Mouse (Mus musculus) gastrocnemius, postnatal 14 days (tissue): Measurements from ENCODE around the gene Gm15737. TPM values are rescaled to one million over a fixed set of nuclear protein-coding genes. Genes with fewer than 3 reads are reported as not detected.

Source experiments
- DNase-seq: peaks from one replicate; pipeline ENCODE4 v3.0.0; 2021; ENCODE audit warnings: mixed read lengths
- intact Hi-C: fragments of 180-260 bp; cut with DNase I; formaldehyde crosslinking; loops from one replicate; pipeline ENCODE4 v1.15.1; 2025; ENCODE audit warnings: low total_unique reads
- long read RNA-seq, 2 experiments: library from polyadenylated mRNA; stranded (forward); transcript quantifications; one replicate each; pipeline ENCODE4 v2.0.0; 2021
- total RNA-seq, 2 experiments: library from RNA; stranded (reverse); gene quantifications; 2 replicates each; pipeline ENCODE4 v1.2.3; 2021

Gene Gm15737
- total RNA-seq = under 1 TPM; 0.64 to 0.80 TPM
- long read RNA-seq, experiment 1, full-length matches to known transcripts = 1 of 1 reads
- long read RNA-seq, experiment 1, partial matches to known transcripts = 0 of 1 reads
- long read RNA-seq, experiment 1, other reads (novel, unspliced or antisense) = 0 of 1 reads
- long read RNA-seq, experiment 2, full-length matches to known transcripts = 1 of 1 reads
- long read RNA-seq, experiment 2, partial matches to known transcripts = 0 of 1 reads
- long read RNA-seq, experiment 2, other reads (novel, unspliced or antisense) = 0 of 1 reads

DNA sequence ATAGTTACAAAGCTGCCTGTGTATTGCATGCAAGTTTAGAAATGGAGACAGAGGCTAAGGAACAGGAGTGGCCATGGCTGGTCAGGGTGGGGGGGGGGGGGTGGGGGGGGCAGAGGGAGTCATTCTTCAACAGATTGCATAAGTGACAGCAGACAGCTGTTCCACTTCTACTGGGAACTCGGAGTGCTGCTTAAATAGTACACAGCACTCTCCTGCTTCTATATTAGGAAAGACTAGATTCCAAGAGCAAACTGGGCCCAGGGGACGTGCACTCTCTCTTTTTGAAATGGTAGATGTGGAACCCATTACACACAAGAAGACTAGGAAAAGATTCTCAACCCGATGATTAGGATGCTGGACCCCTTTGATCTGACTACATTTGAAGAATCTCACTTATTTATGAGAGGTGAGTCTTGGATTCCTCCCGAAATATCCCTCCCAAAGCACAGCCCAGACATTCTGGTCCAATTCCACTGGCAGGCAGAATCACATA is at the start of gene Gm15737:
TSS of gene Gm15737 (plus strand) at position 269 of the 493 bp plus-strand sequence.
- peak; percentile 54 for DNase-seq
- intact Hi-C loops = no loop called here

DNA sequence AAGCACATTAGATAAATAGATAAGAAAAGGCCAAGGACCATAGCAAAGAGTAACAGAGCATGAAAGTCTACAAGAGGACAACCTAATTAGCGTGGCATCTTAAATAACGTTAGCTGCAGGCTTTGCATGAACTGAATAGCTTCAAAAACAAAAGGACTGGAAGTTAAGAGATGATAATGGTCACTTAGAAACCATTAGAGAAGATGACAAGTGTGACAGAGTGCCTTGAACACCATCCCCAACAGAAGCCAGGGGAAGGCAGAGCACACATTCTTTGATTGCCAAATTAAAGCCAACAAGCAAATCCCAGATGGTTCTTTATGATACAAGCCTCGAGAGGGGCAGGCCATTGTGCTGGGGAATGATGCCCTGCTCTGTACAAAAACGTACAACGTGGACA is 47.6 kb upstream of the Gm15737 start:
- intact Hi-C loops = no loop called here
- no peak for DNase-seq

DNA sequence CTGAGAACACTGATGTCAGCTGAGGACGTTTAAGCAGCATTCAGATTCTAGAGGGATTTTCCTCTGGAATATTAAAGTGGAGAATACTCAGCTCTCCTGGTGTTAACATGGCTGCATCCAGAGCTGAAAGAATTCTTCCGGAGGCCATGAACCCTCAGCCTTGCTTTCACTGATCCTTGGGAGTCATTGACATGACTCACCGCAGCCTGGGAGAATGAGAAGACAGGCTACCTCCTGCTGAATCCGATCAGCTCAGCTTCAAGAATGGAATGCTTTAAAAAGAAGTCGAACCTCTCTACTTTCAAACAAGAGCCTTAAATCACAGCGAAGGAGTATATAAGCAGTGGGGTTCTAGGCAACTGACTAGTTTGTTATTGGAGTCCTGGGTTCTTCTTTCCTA is 47.2 kb upstream of the Gm15737 start:
- intact Hi-C loops = no loop called here
- no peak for DNase-seq

- DNase-seq = no peak
- intact Hi-C loops = no loop called here
These were observed 45.2 kb upstream of the Gm15737 start for GRCm38 (mm10) chr6:92823991-92824390.

- no peak for DNase-seq
- intact Hi-C loops = no loop called here
These were observed 42.6 kb upstream of the Gm15737 start for GRCm38 (mm10) chr6:92826561-92826960.

DNA sequence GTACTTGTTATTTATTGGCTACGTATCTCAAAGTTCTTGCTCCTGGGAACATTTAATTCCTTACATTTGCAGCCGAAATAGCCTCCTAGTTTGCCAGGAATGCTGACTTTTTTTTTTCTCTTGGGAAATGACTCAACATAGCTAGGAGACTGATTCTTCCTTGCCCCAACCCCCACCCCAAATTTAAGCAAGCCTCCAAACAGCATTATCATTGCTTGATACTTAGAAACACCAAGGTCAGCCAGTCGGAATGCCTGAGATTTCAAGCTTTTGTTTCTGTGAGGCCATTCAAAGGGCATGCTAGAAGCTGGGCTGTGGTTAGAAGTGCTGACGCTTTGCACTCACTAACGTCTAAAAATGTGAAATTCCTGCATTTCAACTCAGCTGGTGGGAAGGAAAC is 41.8 kb upstream of the Gm15737 start:
- no peak for DNase-seq
- intact Hi-C loops = no loop called here

- no peak for DNase-seq
- intact Hi-C loops = no loop called here
These were observed 40.0 kb upstream of the Gm15737 start for GRCm38 (mm10) chr6:92829148-92829547.

DNA sequence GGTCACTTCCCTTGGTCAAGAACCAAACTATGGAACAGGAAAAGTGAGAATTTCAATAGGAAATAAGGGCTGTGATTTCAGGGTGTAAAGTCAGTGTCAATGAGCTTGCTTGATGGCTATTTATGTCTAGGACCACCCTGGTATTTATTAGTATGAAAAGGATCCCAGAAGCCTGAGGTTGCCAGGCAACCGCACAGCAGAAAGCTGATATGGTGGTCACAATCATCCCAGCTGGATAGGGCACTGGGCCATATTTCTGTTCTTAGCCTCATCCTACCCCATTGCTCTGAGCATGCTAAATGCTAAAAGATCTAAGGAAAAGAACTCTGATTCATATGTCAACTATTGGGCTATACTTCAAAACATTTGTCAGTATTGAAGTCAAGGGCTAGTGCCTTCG is 38.1 kb upstream of the Gm15737 start:
- intact Hi-C loops = no loop called here
- DNase-seq = no peak

DNA sequence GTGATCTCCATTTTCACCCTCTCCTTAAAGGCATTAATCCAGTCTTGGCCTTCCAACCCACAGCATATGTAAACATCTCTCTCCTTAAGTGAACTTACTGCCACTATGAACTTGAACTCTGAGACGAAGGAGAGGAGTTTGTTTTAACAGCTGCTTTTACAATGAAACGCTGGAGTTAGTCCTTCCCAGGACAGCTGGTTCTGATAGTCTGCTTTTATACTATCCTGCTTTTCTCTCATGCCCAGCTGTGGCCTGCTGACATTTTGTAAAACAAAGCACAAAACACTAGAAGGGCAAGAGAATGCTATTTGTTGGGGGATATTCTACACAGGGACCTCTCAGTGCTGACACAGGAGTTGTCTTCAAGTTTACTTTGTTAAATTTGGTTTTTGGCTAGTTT is 27.2 kb upstream of the Gm15737 start:
- no peak for DNase-seq
- intact Hi-C loops = no loop called here

- DNase-seq = no peak
- intact Hi-C loops = no loop called here
These were observed 25.7 kb upstream of the Gm15737 start for GRCm38 (mm10) chr6:92843474-92843873.

- DNase-seq = no peak
- intact Hi-C loops = no loop called here
These were observed 23.3 kb upstream of the Gm15737 start for GRCm38 (mm10) chr6:92845898-92846297.

- no peak for DNase-seq
- intact Hi-C loops = no loop called here
These were observed 22.5 kb upstream of the Gm15737 start for GRCm38 (mm10) chr6:92846614-92847013.

DNA sequence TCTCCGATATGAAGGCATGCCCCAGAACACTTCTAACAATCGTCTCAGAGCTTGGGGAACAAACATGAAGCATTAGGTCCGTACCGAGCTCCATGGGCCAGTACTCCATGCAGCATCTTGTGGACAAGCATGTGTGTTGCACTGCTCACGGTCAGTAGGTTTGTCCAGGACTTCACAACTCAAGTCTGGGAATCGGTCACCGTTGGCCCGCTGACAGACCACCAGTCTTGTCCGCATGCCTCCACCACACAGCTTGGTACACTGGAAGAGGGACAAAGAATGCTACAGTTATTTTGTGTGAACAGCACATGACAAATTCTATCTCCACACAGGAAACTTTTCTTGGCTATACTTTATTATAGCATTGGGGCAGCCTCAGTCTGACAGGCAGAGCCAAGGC is 19.9 kb upstream of the Gm15737 start:
- no peak for DNase-seq
- intact Hi-C loops = no loop called here

GRCm38 (mm10) chr6:92850250-92850649 is 18.9 kb upstream of the Gm15737 start:
- intact Hi-C loops = no loop called here
- DNase-seq = peak; percentile 74

- DNase-seq = no peak
- intact Hi-C loops = no loop called here
These were observed 14.3 kb upstream of the Gm15737 start for GRCm38 (mm10) chr6:92854873-92855272.

DNA sequence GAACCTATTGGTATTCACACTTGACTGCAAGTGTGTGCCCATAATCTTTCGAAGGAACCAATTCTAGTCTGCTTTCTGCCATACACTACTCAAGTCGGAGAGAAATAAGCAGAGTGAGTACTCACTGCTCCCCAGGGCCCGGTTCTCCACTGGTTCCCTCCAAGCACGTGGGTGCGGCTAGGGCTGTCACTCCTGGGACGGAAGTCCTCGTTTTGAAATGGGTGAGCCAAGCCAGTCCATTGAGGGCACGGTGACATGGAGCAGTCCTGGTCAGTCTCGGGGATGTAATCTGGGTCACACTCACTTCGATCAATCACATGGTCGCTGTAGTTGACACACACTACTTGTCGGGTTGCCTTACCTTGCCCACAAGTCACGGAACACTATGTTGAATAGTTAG is 11.4 kb upstream of the Gm15737 start:
- intact Hi-C loops = no loop called here

DNA sequence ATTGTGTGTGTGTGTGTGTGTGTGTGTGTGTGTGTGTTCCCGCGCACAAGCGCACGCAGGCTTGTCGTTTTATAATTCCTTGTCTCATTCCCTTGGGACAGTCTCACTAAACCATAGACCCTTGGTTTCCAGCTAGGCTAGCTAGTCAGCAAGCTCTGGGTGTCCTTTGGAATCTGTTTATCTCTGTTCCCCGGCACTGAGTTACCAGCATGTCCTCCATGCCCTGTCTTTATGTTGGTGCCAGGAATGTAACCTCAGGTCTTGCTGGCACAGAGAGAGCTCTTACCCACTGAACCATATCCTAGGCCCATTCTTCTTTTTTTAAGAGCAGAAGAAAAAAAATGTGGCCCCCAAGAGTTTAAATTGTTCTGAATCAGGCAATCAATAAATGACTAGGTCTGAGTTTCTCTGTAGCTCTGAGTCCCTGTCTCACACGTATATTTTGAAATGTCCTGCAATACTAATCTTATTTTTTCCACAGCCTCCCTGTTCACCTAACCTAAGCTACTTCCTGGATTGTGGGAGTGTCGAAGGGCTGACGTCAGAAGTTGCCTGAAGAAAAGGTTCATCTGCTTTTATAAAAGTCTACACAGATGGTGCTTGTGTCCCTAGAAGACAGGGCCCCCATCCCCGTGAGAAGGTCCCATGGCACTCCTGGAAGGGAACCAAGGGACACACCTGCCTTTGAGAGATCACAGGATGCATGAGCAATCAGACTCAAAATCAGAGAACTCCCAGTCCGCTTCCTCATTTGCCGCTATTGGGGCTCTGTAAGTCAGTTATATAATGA is 10.2 kb upstream of the Gm15737 start:
- DNase-seq = no peak
- intact Hi-C loops = no loop called here

More for the DNA sequence above, 11.4 kb upstream of the Gm15737 start:
- DNase-seq = no peak

GRCm38 (mm10) chr6:92860285-92860912 is 8.8 kb upstream of the Gm15737 start:
- DNase-seq = no peak
- intact Hi-C loops = no loop called here

- intact Hi-C loops = no loop called here
- DNase-seq = no peak
These were observed 6.6 kb upstream of the Gm15737 start for GRCm38 (mm10) chr6:92862599-92862998.

GRCm38 (mm10) chr6:92869582-92870219 is 544 bp downstream of the Gm15737 start:
- intact Hi-C loops = no loop called here

More at GRCm38 (mm10) chr6:92869582-92870219, 544 bp downstream of the Gm15737 start:
- peak; percentile 32 for DNase-seq
